Mouse (Mus musculus) neural tube, embryonic 14.5 days (tissue): Measurements from ENCODE around the gene 4933405L10Rik. TPM values are rescaled to one million over a fixed set of nuclear protein-coding genes. Genes with fewer than 3 reads are reported as not detected.

ENCODE experiments used
- ATAC-seq: fragments of 200-750 bp; cut with Nextera tagmentation; 2 replicates; pipeline ENCODE4 v1.8.0; 2017; ENCODE audit warnings: low read depth, mild to moderate bottlenecking, moderate TSS enrichment, moderate library complexity
- H3K27ac ChIP-seq: fragments of 300-500 bp; sonication (generic); 2 replicates; pipeline ENCODE4 v1.5.1; 2014; ENCODE audit warnings: low read depth, mild to moderate bottlenecking, control low read depth, low read length, moderate library complexity, mixed read lengths
- H3K27me3 ChIP-seq: fragments of 300-500 bp; sonication (generic); 2 replicates; pipeline ENCODE4 v1.6.1; 2014; ENCODE audit warnings: low read length; ENCODE audit not compliant: control insufficient read depth, insufficient read depth
- H3K36me3 ChIP-seq: fragments of 300-500 bp; sonication (generic); 2 replicates; pipeline ENCODE4 v1.6.1; 2014; ENCODE audit warnings: low read length, mixed read lengths; ENCODE audit not compliant: control insufficient read depth, insufficient read depth
- H3K4me1 ChIP-seq: fragments of 300-500 bp; sonication (generic); 2 replicates; pipeline ENCODE4 v1.6.1; 2014; ENCODE audit warnings: low read length; ENCODE audit not compliant: control insufficient read depth, insufficient read depth
- H3K4me2 ChIP-seq: fragments of 300-500 bp; sonication (generic); 2 replicates; pipeline ENCODE4 v1.6.1; 2014; ENCODE audit warnings: mild to moderate bottlenecking, low read depth, low read length, control low read depth
- H3K4me3 ChIP-seq: fragments of 300-500 bp; sonication (generic); 2 replicates; pipeline ENCODE4 v1.5.1; 2014; ENCODE audit warnings: low read depth, low read length, control low read depth, mixed read lengths
- H3K9ac ChIP-seq: fragments of 300-500 bp; sonication (generic); replicated peaks from 2 replicates; pipeline ENCODE4 v1.6.1; 2014; ENCODE audit warnings: low read depth, mild to moderate bottlenecking, control low read depth, low read length, mixed read lengths
- H3K9me3 ChIP-seq: fragments of 300-500 bp; sonication (generic); 2 replicates; pipeline ENCODE4 v1.6.1; 2016; ENCODE audit warnings: low read length; ENCODE audit not compliant: control insufficient read depth
- WGBS: fragments of 180-500 bp; shearing (Covaris S2); extraction: QIAGEN DNeasy Blood & Tissue Kit; methylation state at CpG from one replicate; pipeline ENCODE4 v1.1.7; 2014; 5-methylcytosine and 5-hydroxymethylcytosine counted together
- polyA plus RNA-seq: library from polyadenylated mRNA; unstranded; fragments of >200 nt; fragmentation: Nextera tagmentation; extraction: Ambion mirVana; gene quantifications from 2 replicates; pipeline ENCODE4 v1.2.1, GENCODE M21; 2014

4933405L10Rik gene
- polyA plus RNA-seq, 1 experiment from 2014 or later: 0.42 TPM

DNA sequence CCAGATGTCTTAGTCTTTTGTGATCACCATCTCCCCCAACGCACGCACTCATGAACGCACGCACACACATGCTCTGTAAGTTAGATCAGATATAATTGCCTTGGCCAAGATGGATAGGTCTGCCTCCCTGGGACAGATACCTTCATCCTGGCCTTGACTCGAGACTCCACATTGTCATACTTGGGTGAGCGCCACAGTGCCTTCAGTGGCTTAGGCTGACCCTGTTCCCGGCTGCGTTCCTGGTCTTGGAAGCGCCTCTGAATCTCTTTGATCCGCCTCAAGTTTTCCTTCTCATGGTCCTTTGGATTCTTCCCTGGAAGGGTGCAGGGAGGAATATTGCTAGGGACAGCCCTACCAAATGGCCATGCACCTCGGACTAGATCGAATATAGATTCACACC is 1.0 kb upstream of the 4933405L10Rik start:
- H3K4me3 ChIP-seq: no peak overlapping the region
- no peaks in the 10 kb centered on the region for H3K27me3 ChIP-seq
- H3K4me1 ChIP-seq: peaks cover 20% of the 10 kb centered on the region
- H3K9me3 ChIP-seq: no peaks in the 10 kb centered on the region
- no peak for ATAC-seq
- H3K27ac ChIP-seq: no peak overlapping the region
- H3K36me3 ChIP-seq: no peaks in the 10 kb centered on the region
- H3K9ac ChIP-seq: no peak overlapping the region
- H3K4me2 ChIP-seq: peak overlapping the region; percentile 81; the same call in 1 of the 2 replicates
- 81% methylated on average over 12 of the region's 12 CpGs for WGBS

DNA sequence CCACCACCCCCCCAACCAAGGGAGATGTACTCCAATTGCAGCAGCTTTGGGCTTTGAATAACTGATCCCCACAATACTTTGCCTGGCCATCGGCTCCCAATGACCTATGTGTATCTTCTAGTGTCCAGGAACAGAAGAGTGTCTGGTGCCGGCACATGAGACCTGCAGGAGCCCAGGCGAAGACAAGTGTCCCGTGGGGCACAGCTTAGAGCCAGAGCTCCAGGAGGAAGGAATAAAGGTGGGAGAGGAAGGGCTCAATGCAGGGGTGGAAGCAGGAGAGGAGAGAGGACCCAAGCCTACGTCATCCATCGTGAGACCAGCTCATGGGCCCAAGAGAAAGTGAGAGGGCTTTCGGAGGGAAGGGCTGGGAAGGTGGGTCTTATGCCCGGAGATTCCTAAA is 1.2 kb downstream of the 4933405L10Rik start:
- H3K27me3 ChIP-seq: no peaks in the 10 kb centered on the region
- no peak overlapping the region for H3K4me3 ChIP-seq
- no peak for ATAC-seq
- no peak overlapping the region for H3K9ac ChIP-seq
- no peaks in the 10 kb centered on the region for H3K9me3 ChIP-seq
- no peak overlapping the region for H3K4me2 ChIP-seq
- H3K36me3 ChIP-seq: no peaks in the 10 kb centered on the region
- no peak overlapping the region for H3K27ac ChIP-seq
- H3K4me1 ChIP-seq: peaks cover 11% of the 10 kb centered on the region; the same call in 1 of the 2 replicates
- WGBS: 89% methylated on average over 8 of the region's 8 CpGs

DNA sequence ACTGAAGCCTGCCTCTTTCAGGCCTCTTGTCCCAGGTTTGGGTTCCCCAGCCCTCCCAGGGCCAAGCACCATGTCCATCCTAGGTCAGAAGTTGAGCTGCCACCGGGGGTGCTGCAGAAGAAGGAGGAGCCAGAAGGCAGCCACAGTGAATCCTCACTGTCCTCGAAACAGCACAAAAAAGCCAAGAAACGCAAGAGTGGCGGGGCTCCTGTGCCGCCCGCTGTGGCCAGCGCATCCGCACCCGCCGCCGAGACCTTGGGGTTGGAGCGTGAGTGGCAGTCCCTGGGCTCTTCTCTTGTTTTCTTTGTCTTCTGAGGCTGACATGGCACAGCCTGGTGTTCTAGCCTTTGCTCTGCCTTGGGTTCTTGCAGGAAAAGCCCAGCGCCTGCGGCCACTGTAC is 1.9 kb downstream of the 4933405L10Rik start:
- H3K4me1 ChIP-seq: peaks cover 11% of the 10 kb centered on the region; the same call in 1 of the 2 replicates
- ATAC-seq: no peak
- no peaks in the 10 kb centered on the region for H3K9me3 ChIP-seq
- no peaks in the 10 kb centered on the region for H3K27me3 ChIP-seq
- no peak overlapping the region for H3K4me2 ChIP-seq
- no peak overlapping the region for H3K9ac ChIP-seq
- no peak overlapping the region for H3K27ac ChIP-seq
- H3K36me3 ChIP-seq: no peaks in the 10 kb centered on the region
- 79% methylated on average over 14 of the region's 14 CpGs for WGBS
- no peak overlapping the region for H3K4me3 ChIP-seq

DNA sequence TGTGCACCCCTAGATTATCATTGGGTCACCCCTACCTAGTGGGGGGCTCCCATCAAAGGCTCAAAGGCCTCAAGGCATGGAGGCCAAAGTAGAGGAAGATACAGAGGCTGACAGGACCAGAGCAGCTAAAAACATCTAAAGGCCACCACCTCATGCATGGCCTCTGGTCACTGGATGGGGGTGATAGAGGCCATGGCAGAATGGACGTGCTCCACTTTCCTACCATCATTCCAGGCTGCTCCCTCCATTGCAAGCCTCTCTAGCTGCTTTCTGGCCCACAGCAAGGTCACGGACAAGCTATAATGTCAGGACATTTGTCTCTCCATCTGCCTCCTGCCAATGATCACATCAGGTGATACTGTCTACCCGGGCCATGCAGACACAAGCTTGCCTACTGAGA is 4.8 kb downstream of the 4933405L10Rik start:
- peaks cover 3% of the 10 kb centered on the region; the same call in 1 of the 2 replicates for H3K4me1 ChIP-seq
- no peaks in the 10 kb centered on the region for H3K9me3 ChIP-seq
- H3K36me3 ChIP-seq: peaks cover 10% of the 10 kb centered on the region
- no peak overlapping the region for H3K4me2 ChIP-seq
- 86% methylated on average over 3 of the region's 3 CpGs for WGBS
- H3K9ac ChIP-seq: no peak overlapping the region
- no peak overlapping the region for H3K27ac ChIP-seq
- no peaks in the 10 kb centered on the region for H3K27me3 ChIP-seq
- no peak for ATAC-seq
- H3K4me3 ChIP-seq: no peak overlapping the region

DNA sequence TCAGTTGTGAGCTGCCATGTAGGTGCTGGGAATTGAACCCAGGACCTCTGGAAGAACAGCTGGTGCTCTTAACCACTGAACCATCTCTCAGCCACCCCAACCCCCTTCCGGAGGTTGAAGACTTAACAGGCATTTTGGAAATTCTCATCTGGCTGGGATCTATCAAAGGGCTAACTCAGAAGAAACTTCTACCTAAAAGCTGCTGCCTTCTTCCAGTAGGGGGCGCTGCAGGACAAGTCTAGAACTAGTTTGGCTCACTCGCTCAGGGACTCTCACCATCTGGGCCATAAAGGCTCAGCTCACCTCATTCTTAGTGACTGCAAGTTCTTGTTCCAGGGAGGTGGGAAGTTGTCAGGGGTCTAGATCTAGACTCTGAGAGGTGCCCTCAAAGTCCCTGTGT is 6.7 kb downstream of the 4933405L10Rik start:
- Histone ChIP-seq H3K27me3 (no peaks in the 10 kb centered on the region), H3K4me3 (no peak overlapping the region), H3K9me3 (no peaks in the 10 kb centered on the region), H3K4me1 (no peaks in the 10 kb centered on the region), H3K9ac (no peak overlapping the region), H3K27ac (no peak overlapping the region), H3K36me3 (peaks cover 11% of the 10 kb centered on the region), H3K4me2 (no peak overlapping the region)
- WGBS: 10% methylated on average over 3 of the region's 3 CpGs
- peak; percentile 25; the same call in 1 of the 2 replicates for ATAC-seq

DNA sequence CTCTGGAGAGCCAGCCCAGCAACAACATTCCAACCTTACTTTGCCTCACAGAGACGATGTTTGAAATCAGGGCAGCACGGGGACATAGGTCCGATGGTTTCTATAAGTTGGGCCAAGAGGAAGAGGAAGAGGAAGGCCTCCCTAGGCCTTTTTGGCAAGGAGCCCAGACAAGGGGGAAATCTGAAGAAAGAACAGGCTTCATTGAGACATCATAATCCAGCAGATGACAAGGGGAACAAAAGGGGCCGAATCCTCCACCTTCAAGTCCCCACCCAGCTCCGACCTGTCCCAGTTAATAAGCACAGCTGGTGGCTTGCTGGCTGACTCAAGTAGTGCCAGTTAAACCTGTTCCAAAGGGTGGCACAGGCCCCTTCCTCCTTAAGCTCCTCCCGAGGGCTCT is 7.6 kb downstream of the 4933405L10Rik start:
- Histone ChIP-seq H3K9me3 (no peaks in the 10 kb centered on the region), H3K4me3 (no peak overlapping the region), H3K4me2 (no peak overlapping the region), H3K4me1 (no peaks in the 10 kb centered on the region), H3K36me3 (peaks cover 11% of the 10 kb centered on the region), H3K27me3 (no peaks in the 10 kb centered on the region), H3K27ac (no peak overlapping the region), H3K9ac (no peak overlapping the region)
- ATAC-seq: no peak
- 81% methylated on average over 6 of the region's 6 CpGs for WGBS

DNA sequence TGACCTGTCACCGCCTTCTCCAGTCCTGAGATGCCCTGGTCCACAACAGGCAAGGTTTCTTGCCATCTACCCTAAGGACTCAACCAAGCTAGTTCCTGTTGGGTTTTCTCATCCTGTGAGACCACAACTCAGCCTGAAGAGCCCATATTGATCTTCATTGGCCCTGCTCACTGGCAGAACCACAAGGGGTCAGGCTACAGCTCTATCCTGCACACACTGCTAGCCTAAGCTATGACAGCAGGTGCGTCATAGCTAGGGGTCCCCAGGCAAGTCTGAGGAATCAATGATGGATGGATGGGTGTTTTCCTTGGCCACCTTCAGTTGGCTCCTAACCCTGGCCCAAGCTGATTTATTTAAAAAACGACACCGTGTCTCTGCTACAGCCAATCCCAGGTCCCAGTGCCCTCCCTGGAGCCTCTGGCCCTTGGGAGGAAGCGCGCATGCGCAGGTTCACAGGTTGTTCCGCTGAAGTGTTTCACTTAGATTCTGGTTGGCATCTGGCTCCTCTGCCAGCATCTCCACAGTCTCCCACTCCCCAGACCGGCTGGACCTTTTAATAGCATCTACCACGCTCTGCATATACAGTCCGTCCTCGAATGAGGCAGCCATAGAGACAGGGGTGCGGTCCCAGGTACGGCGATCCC is 9.0 kb downstream of the 4933405L10Rik start:
- no peaks in the 10 kb centered on the region for H3K4me1 ChIP-seq
- no peaks in the 10 kb centered on the region for H3K9me3 ChIP-seq
- no peak overlapping the region for H3K9ac ChIP-seq
- no peak overlapping the region for H3K4me2 ChIP-seq
- H3K27ac ChIP-seq: no peak overlapping the region
- H3K36me3 ChIP-seq: peaks cover 11% of the 10 kb centered on the region
- ATAC-seq: no peak
- WGBS: 97% methylated on average over 15 of the region's 15 CpGs
- no peaks in the 10 kb centered on the region for H3K27me3 ChIP-seq
- no peak overlapping the region for H3K4me3 ChIP-seq

DNA sequence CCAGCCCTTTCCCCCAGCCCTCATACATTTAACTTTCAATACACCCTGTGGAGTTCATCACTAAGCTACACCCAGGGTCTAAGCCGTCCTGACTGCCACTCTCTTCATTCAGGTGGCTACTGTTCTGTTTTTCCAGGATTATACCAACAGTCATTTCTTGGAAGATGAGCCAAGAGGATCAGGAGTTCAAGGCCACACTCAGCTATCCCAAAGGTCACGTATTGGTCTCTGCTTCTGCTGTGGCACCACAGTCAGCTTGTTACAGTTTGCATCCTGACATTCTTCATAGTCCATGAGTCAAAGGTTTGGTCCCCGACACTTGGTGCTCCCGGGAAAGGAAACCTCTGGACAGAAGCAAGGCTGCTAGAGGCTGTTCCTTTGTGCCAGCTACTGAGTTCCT is 12.2 kb downstream of the 4933405L10Rik start:
- no peak overlapping the region for H3K9ac ChIP-seq
- no peaks in the 10 kb centered on the region for H3K27me3 ChIP-seq
- H3K27ac ChIP-seq: no peak overlapping the region
- WGBS: 92% methylated on average over 4 of the region's 4 CpGs
- H3K9me3 ChIP-seq: no peaks in the 10 kb centered on the region
- ATAC-seq: no peak
- peaks cover 25% of the 10 kb centered on the region for H3K36me3 ChIP-seq
- H3K4me3 ChIP-seq: no peak overlapping the region
- no peaks in the 10 kb centered on the region for H3K4me1 ChIP-seq
- H3K4me2 ChIP-seq: no peak overlapping the region

DNA sequence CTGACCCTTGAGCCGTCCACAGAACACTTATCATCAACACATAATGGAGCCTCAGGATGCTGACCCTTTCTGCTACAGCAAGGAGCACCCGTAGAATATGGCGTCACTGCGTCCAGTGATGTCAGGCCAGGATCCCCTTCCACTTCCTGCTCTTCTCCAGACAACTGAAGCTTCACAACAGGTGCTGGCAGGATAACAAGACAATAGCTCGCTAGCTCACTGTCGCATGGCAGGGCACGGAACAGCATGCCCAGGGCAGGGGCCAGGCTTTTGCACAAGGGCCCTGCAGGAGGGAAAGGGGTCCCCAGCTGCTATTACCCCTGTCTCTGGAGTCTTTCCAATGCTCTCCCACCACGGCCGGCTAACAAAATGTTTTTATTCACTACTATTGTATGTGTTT is 15.4 kb downstream of the 4933405L10Rik start:
- Histone ChIP-seq H3K27ac (no peak overlapping the region), H3K4me1 (no peaks in the 10 kb centered on the region), H3K9me3 (no peaks in the 10 kb centered on the region), H3K4me2 (no peak overlapping the region), H3K4me3 (no peak overlapping the region), H3K27me3 (no peaks in the 10 kb centered on the region), H3K36me3 (peaks cover 31% of the 10 kb centered on the region), H3K9ac (no peak overlapping the region)
- no peak for ATAC-seq
- WGBS: 92% methylated on average over 9 of the region's 9 CpGs
